Mouse (Mus musculus): ENCODE measurements at regions not wholly inside any gene's neighbourhood (a gene's known extent, or its start where the extent isn't known, plus 50 kb on each side); places are given as distances from the start of the nearest gene placed in this dataset.

DNA sequence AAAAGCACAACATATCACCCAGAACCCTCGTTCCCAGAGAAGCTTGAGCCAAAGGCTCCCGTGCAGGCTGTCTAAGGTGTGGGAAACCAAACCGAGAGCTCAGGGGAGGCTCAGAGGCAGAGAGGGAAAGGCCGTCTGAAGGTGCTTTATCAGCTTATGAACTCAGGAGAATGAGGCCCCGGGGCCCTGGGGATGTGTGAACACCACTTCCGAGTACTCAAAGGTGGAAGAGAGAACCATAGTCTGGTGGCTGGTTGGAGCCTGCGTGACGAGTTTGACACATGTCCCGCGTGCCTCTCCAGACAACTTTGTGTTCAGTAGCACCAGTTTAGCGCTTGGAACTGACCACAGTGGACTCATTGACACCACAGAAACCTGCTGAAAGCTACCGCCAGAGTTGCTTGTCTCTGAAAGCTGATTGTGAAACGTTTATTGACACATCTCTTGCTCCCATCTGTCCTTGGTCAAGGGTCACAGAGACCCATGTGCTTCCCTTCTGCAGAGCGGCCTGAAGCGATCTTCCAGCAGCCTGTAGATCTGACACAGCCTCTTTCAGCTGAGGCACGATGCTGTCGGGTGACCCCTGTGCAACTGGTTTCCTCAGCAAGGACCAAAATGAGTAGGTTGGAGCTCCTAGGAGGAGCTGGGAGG lies 56.5 kb upstream of the Jazf1 start:
- ATAC-seq (replicated peaks; ENCODE audit: insufficient number of reproducible peaks, low FRiP score, low TSS enrichment), result no peak

GRCm38 (mm10) chr6:53120385-53120784 lies 52.0 kb upstream of the Jazf1 start:
- H3K4me1 ChIP-seq (ENCODE audit: control insufficient read depth, insufficient read depth, low read length), result no peaks in the 10 kb centered on the region
- 82% methylated on average over 5 of the region's 5 CpGs for WGBS (ENCODE audit: insufficient replicate concordance)
- no peak for ATAC-seq (replicated peaks; ENCODE audit: insufficient number of reproducible peaks, low FRiP score, low TSS enrichment)
- no peak overlapping the region for H3K4me2 ChIP-seq
- H3K9me3 ChIP-seq (replicated peaks; ENCODE audit: control insufficient read depth, low read length), result no peaks in the 10 kb centered on the region
- H3K4me3 ChIP-seq (ENCODE audit: low read depth, low read length), result no peak overlapping the region
- H3K36me3 ChIP-seq (ENCODE audit: control insufficient read depth, insufficient read depth, low read length), result no peaks in the 10 kb centered on the region
- no peak overlapping the region for H3K27ac ChIP-seq (ENCODE audit: low read depth, low read length)
- no peak overlapping the region for H3K9ac ChIP-seq (ENCODE audit: low read depth, low read length)
- H3K27me3 ChIP-seq (ENCODE audit: control insufficient read depth, insufficient read depth, low read length), result no peaks in the 10 kb centered on the region

More for the DNA sequence above, 56.5 kb upstream of the Jazf1 start:
- Histone ChIP-seq H3K36me3 (ENCODE audit: control insufficient read depth, insufficient read depth, low read length) (no peaks in the 10 kb centered on the region), H3K27ac (ENCODE audit: low read depth, low read length) (no peak overlapping the region), H3K27me3 (ENCODE audit: control insufficient read depth, insufficient read depth, low read length) (no peaks in the 10 kb centered on the region), H3K4me2 (no peak overlapping the region), H3K9me3 (replicated peaks; ENCODE audit: control insufficient read depth, low read length) (no peaks in the 10 kb centered on the region), H3K9ac (ENCODE audit: low read depth, low read length) (no peak overlapping the region), H3K4me3 (ENCODE audit: low read depth, low read length) (no peak overlapping the region), H3K4me1 (ENCODE audit: control insufficient read depth, insufficient read depth, low read length) (no peaks in the 10 kb centered on the region)
- WGBS (ENCODE audit: insufficient replicate concordance), result 43% methylated on average over 17 of the region's 17 CpGs
